In genomic region chr13:52015496-52015895, GRCm38 (mm10) we compare ENCODE assay signal across 12 mouse cellular contexts.
DNase-seq lines count a peak whose midpoint lies in the region; ATAC-seq and TF ChIP-seq lines count a peak whose summit lies in the region.
"Had no signal": no experiment of that assay in that cellular context is flagged by ENCODE, and none has a peak within 500 bp of the region (broad histone marks: within the 10 kb centered on the region; RNA-seq: fewer than 3 reads in every experiment).

No protein-coding gene starts in this region.

- no peak overlapping the region for H3K4me2 ChIP-seq in intestine, embryonic 14.5 days (ENCODE audit: low read length)
- H3K4me2 ChIP-seq in intestine, postnatal 0 days (replicated peaks; ENCODE audit: low read depth): no peak overlapping the region
- no peak overlapping the region for H3K4me2 ChIP-seq in forebrain, embryonic 16.5 days (ENCODE audit: low read length)
- peak overlapping the region; percentile 41 for H3K4me2 ChIP-seq in limb, embryonic 13.5 days (replicated peaks)
- no peak overlapping the region for H3K4me2 ChIP-seq in neural tube, embryonic 13.5 days
- H3K4me2 ChIP-seq: heart, embryonic 13.5 days had no signal

- 19% methylated on average over 5 of the region's 5 CpGs for WGBS in intestine, embryonic 14.5 days
- 57% methylated on average over 5 of the region's 5 CpGs for WGBS in intestine, postnatal 0 days
- WGBS in forebrain, embryonic 16.5 days: 11% methylated on average over 5 of the region's 5 CpGs
- WGBS in limb, embryonic 13.5 days: 16% methylated on average over 5 of the region's 5 CpGs
- 7% methylated on average over 5 of the region's 5 CpGs for WGBS in neural tube, embryonic 13.5 days

- H3K9ac ChIP-seq in intestine, embryonic 14.5 days (ENCODE audit: low read length): no peak overlapping the region
- H3K9ac ChIP-seq in intestine, postnatal 0 days (ENCODE audit: low read depth, low read length): no peak overlapping the region
- 0 out of 2 replicates have a peak overlapping the region, but pooled peaks have one; percentile 6 for H3K9ac ChIP-seq in forebrain, embryonic 16.5 days (replicated peaks; ENCODE audit: low read depth, low read length)
- H3K9ac ChIP-seq in limb, embryonic 13.5 days: no peak overlapping the region
- peak overlapping the region; percentile 43; the same call in 1 of the 2 replicates for H3K9ac ChIP-seq in neural tube, embryonic 13.5 days
- H3K9ac ChIP-seq: heart, embryonic 13.5 days had no signal

- no peak for TF ChIP-seq CTCF in intestine, postnatal 0 days (IDR thresholded peaks at IDR 0.05; ENCODE audit: low read depth)

- H3K4me1 ChIP-seq in intestine, embryonic 14.5 days (replicated peaks; ENCODE audit: control insufficient read depth, insufficient read depth, low read length): peaks cover 14% of the 10 kb centered on the region
- no peaks in the 10 kb centered on the region for H3K4me1 ChIP-seq in intestine, postnatal 0 days (replicated peaks; ENCODE audit: control insufficient read depth, insufficient read depth, low read length)
- H3K4me1 ChIP-seq in forebrain, embryonic 16.5 days (replicated peaks; ENCODE audit: control insufficient read depth, insufficient read depth, low read length): peaks cover 21% of the 10 kb centered on the region
- H3K4me1 ChIP-seq in limb, embryonic 13.5 days: peaks cover 42% of the 10 kb centered on the region
- peaks cover 46% of the 10 kb centered on the region for H3K4me1 ChIP-seq in neural tube, embryonic 13.5 days (replicated peaks)

- H3K9me3 ChIP-seq in intestine, embryonic 14.5 days (ENCODE audit: control insufficient read depth, low read length): no peaks in the 10 kb centered on the region
- H3K9me3 ChIP-seq in intestine, postnatal 0 days (ENCODE audit: control insufficient read depth): no peaks in the 10 kb centered on the region
- no peaks in the 10 kb centered on the region for H3K9me3 ChIP-seq in forebrain, embryonic 16.5 days (ENCODE audit: control insufficient read depth, low read length)
- no peaks in the 10 kb centered on the region for H3K9me3 ChIP-seq in limb, embryonic 13.5 days
- H3K9me3 ChIP-seq in neural tube, embryonic 13.5 days: no peaks in the 10 kb centered on the region
- H3K9me3 ChIP-seq: heart, embryonic 13.5 days had no signal

- H3K27ac ChIP-seq in intestine, embryonic 14.5 days (ENCODE audit: low read depth): 0 out of 2 replicates have a peak overlapping the region, but pooled peaks have one; percentile 5
- H3K27ac ChIP-seq in intestine, postnatal 0 days (ENCODE audit: low read depth, low read length): no peak overlapping the region
- H3K27ac ChIP-seq in forebrain, embryonic 16.5 days (ENCODE audit: low read length): peak overlapping the region; percentile 54; the same call in 1 of the 2 replicates
- H3K27ac ChIP-seq in limb, embryonic 13.5 days: peak overlapping the region; percentile 77
- peak overlapping the region; percentile 87 for H3K27ac ChIP-seq in neural tube, embryonic 13.5 days (replicated peaks)
- H3K27ac ChIP-seq: heart, embryonic 13.5 days; left cerebral cortex, adult 2 months had no signal

- H3K27me3 ChIP-seq in intestine, embryonic 14.5 days (replicated peaks; ENCODE audit: control insufficient read depth, insufficient read depth, low read length): no peaks in the 10 kb centered on the region
- H3K27me3 ChIP-seq in intestine, postnatal 0 days (replicated peaks; ENCODE audit: control insufficient read depth, insufficient read depth, low read length): no peaks in the 10 kb centered on the region
- H3K27me3 ChIP-seq in forebrain, embryonic 16.5 days (replicated peaks; ENCODE audit: control insufficient read depth, insufficient read depth, low read length): no peaks in the 10 kb centered on the region
- no peaks in the 10 kb centered on the region for H3K27me3 ChIP-seq in limb, embryonic 13.5 days
- peaks cover 3% of the 10 kb centered on the region; the same call in 1 of the 2 replicates for H3K27me3 ChIP-seq in neural tube, embryonic 13.5 days
- H3K27me3 ChIP-seq: heart, embryonic 13.5 days had no signal

- ATAC-seq in intestine, embryonic 14.5 days (replicated peaks; ENCODE audit: low FRiP score, low TSS enrichment, low read depth): no peak
- ATAC-seq in intestine, postnatal 0 days: no peak
- 0 out of 2 replicates have a peak, but pooled peaks have one; percentile 34 for ATAC-seq in forebrain, embryonic 16.5 days
- peak; percentile 81 for ATAC-seq in limb, embryonic 13.5 days (ENCODE audit: low FRiP score, low read depth)
- ATAC-seq in neural tube, embryonic 13.5 days (ENCODE audit: low read depth): peak; percentile 52; the same call in 1 of the 2 replicates
- no peak for ATAC-seq in megakaryocyte progenitor cell, adult 5-6 weeks (replicated peaks; ENCODE audit: poor library complexity)

- DNase-seq in intestine, embryonic 14.5 days (ENCODE audit: low spot score): no peak
- DNase-seq in layer of hippocampus, adult 9-10 months (ENCODE audit: low spot score): no peak
- no peak for DNase-seq in testis, postnatal 10 days (ENCODE audit: low spot score)
- DNase-seq: adrenal gland, postnatal 14 days; kidney, adult 8-10 months had no signal

- H3K4me3 ChIP-seq in intestine, embryonic 14.5 days (ENCODE audit: low read depth, low read length): no peak overlapping the region
- no peak overlapping the region for H3K4me3 ChIP-seq in intestine, postnatal 0 days (ENCODE audit: low read depth, low read length)
- H3K4me3 ChIP-seq in forebrain, embryonic 16.5 days (replicated peaks; ENCODE audit: low read length): no peak overlapping the region
- no peak overlapping the region for H3K4me3 ChIP-seq in limb, embryonic 13.5 days
- H3K4me3 ChIP-seq in neural tube, embryonic 13.5 days: no peak overlapping the region
- H3K4me3 ChIP-seq: heart, embryonic 13.5 days; left cerebral cortex, adult 2 months had no signal

- H3K36me3 ChIP-seq in intestine, embryonic 14.5 days (ENCODE audit: control insufficient read depth, insufficient read depth, low read length): no peaks in the 10 kb centered on the region
- H3K36me3 ChIP-seq in intestine, postnatal 0 days (ENCODE audit: control insufficient read depth, insufficient read depth): no peaks in the 10 kb centered on the region
- H3K36me3 ChIP-seq in forebrain, embryonic 16.5 days (ENCODE audit: control insufficient read depth, insufficient read depth): no peaks in the 10 kb centered on the region
- no peaks in the 10 kb centered on the region for H3K36me3 ChIP-seq in limb, embryonic 13.5 days
- no peaks in the 10 kb centered on the region for H3K36me3 ChIP-seq in neural tube, embryonic 13.5 days
- H3K36me3 ChIP-seq: heart, embryonic 13.5 days had no signal

Comparison
In these comparisons a context has a peak if more than half of its experiments do, and no peak if none do; other contexts are left out.
1. ATAC-seq: peak in forebrain, embryonic 16.5 days (single experiment), limb, embryonic 13.5 days (single experiment) and neural tube, embryonic 13.5 days (single experiment); none in intestine, embryonic 14.5 days (single experiment), intestine, postnatal 0 days (single experiment) and megakaryocyte progenitor cell, adult 5-6 weeks (single experiment).
2. H3K9ac ChIP-seq: peak in forebrain, embryonic 16.5 days (single experiment) and neural tube, embryonic 13.5 days (single experiment); none in intestine, embryonic 14.5 days (single experiment), intestine, postnatal 0 days (single experiment) and limb, embryonic 13.5 days (single experiment).